Mouse (Mus musculus): ENCODE data around the gene Gm45711. TPM values are rescaled to one million over a fixed set of nuclear protein-coding genes. Genes with fewer than 3 reads are reported as not detected.
"Not testable (repeated sequence)": the region's sequence is repeated elsewhere in the genome, so short reads cannot be mapped to it uniquely, and the experiment has no call there.

Gene Gm45711
- total RNA-seq (2014; fragmentation: Nextera tagmentation) (not detected in 2 replicates), total RNA-seq (2017) (not detected in 2 replicates)

DNA sequence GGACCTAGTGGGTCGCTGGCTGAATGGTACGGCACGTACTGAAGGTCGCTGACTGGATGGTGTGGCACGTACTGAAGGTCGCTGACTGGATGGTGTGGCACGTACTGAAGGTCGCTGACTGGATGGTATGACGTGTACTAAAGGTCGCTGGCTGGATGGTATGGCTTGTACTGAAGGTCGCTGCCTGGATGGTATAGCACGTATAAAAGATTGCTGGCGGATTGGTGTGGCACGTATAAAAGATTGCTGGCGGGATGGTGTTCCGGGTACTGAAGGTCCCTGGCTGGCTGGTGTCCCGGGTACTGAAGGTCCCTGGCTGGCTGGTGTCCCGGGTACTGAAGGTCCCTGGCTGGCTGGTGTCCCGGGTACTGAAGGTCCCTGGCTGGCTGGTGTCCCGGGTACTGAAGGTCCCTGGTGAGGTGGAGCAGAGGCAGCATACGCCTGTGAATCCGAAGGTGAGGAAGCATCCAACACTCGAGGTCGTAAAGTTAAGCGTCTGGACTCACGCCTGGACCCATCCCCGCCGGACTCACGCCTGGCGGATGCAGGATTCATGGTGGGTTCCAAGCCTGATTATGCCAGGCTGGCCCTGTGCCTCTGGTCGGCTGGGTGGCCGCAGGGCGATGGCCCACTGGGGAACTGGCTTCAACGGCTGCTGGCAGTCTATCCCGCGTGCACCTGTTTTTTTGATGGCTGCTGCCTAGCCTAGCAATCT, at the start of gene Gm45711, which contains the start of gene Cmtm1:
Gene Gm45711, minus strand, starts transcription at position 641 of the 715 bp plus-strand sequence.
Gene Cmtm1, minus strand, starts transcription at position 705 of the 715 bp plus-strand sequence.
- not testable (repeated sequence) for ATAC-seq (replicated peaks; ENCODE audit: poor library complexity, severe bottlenecking)

DNA sequence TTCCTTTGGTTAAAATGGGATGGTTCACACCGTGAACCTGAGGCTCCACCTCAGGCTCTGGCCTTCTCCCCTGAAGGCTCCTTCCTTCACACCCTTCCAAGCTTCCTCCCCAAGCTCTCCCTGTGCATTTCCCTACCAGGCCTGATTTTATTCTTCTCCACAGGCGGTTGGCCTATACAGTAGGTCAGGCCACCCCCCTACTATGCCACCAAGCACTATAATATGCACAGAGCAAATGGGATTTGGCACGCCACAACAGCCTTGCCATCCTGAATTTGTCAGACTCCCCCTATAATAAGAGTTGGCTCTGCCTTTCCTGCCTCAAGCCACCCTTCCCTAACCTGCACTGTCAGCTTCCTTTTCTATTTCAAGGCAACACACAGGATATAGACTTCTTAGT, 48.8 kb upstream of the Gm45711 start:
- ATAC-seq (replicated peaks; ENCODE audit: poor library complexity, severe bottlenecking) = no peak

DNA sequence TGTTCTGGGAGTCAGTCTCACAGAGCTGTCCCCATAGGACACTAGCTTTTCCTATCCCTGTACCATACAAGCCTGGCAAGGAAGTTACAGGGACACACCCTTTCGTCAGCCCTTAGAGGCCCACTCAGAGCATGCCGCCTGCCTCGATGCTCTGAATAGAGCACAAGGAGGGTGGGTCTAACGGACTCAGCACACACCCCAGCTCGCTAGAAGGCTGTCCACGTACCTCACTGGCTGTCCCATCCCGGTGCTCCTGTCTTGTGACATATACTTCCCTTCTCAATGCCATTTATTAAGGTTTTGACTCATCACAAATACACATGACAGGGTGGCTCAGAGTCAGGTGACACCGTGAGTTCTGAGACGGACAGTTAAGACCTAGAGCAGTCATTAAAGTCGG, 44.6 kb upstream of the Gm45711 start:
- no peak for ATAC-seq (replicated peaks; ENCODE audit: poor library complexity, severe bottlenecking)

DNA sequence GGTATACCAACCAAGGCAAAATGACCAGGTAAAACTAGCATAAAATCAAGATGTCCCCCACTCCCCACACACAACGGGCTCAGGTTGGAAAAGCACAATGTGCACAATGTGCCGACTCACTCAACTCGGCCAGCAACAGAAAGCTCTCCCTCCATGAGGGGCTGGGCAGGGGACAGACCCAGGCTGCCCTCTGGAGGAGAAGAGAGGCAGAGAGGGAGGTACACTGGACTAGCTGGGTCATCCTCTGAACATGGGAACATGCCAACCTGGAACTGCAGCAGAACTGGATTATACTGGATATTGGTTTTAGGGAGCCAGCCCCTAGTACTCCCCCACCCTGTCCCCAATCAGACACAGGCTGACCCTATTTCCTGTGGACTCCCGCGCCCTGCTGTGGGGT, 43.3 kb upstream of the Gm45711 start:
- peak; percentile 75 for ATAC-seq (replicated peaks; ENCODE audit: poor library complexity, severe bottlenecking)

DNA sequence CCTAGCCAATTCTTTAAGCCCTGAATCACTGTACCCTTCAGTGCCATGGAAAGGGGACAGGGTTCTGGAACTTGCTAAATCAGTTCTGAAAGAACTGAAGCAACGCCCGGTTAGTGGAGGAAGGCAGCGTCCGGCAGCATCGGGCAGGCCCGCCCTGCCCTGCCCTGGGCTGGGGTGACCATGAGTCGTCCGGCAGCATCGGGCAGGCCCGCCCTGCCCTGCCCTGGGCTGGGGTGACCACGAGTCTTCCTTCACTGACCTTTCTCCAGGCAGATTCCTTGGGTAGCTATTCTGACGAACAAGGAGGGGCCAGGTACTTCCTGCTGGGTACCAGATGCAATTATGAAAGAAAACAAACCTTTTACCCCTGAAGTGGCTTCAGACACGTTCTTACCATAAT, 40.2 kb upstream of the Gm45711 start:
- ATAC-seq (replicated peaks; ENCODE audit: poor library complexity, severe bottlenecking) = no peak

DNA sequence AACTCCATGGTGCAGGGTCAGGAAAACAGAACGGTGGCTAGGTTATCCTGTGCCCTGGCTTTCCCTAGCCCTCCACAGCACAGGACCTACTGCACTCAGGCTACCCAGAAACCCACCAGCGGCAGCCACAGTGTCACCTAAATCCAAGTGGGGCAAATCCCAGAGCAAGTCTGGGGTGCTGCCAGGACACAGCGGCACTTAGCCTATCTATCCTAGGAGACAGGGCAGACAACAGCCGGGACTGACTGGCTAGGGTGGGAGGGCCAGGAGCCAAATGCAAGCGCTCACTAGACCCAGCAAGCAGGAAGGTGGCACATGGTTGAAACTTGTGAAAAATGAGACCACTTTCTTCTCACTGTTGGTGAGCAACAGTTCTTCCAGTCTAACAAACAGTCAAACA, 39.1 kb upstream of the Gm45711 start:
- no peak for ATAC-seq (replicated peaks; ENCODE audit: poor library complexity, severe bottlenecking)

DNA sequence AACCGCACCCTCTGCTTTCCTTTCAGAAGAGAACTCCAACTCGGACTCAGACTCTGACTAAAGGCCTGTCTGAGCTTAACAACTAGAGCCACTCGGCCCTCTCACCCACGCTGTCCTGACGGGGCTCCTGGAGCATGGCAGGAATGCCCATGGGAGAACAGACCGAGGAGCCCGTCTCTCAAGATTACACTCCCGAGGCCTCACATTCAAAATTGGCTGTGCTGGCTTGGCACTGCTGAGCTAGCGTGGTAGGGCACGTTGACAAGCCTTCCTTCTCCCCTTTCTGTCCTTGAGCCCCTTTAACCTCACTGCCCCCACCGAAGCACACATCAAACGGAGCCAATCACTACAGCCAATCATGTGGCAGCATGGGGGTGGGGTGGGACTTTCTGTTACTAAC, 36.8 kb upstream of the Gm45711 start:
- ATAC-seq (replicated peaks; ENCODE audit: poor library complexity, severe bottlenecking) = no peak

DNA sequence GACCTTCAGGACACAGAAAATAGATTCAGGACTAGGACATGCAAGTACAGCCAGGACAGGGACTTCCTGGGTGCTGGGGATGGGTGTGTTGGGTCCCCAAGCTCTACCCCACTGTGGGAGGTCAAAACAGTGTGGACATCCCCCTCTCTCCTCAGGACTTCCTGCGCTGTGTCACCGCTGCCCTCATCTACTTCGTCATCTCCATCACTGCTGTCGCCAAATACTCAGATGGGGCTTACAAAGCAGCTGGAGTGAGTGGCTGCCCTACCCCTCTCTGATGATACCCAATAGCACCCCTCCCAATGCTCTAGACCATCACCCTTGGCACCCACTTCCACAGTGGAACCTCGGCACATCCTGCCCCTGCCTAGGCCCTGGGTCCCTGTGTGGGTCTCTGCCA, 34.7 kb upstream of the Gm45711 start:
- ATAC-seq (replicated peaks; ENCODE audit: poor library complexity, severe bottlenecking) = no peak

DNA sequence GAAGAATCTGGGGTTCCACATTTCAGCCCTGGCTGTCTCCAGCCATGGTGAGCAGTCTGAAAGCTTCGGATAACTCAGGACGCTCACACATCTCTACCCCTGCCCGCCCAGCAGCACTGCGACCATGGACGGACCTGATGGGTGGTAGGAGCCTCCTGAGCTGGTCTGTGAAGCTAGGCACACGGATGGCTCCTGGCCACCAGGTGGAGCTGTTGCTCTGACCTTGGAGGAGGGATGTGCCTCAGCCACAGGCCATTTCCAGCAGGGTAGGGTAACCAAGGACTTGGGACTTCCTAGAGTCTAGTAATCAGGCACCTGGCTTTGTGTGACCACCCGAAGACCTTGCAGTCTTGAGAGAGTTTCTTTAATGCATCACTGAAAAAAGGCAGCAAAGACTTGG, 34.1 kb upstream of the Gm45711 start:
- ATAC-seq (replicated peaks; ENCODE audit: poor library complexity, severe bottlenecking) = peak; percentile 24

DNA sequence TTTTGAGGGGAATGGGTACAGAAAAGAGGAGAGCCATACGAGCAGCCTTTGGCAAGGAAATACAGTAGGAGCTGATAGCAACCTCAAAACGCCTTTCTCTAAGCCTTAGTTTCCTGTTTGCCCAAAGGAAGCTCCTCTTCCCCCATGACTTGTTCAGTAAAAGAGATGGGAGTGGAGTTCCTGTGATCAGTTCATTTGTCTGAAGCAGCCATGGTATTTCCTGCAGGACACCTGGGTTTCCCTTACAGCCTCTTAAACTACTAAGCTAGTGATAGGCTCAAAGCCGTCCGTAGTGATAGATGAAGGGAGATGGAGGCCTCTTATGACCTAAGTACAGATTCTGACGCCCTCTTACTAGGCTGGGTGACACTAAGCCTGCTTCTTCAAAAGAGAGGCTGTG, 32.5 kb upstream of the Gm45711 start:
- ATAC-seq (replicated peaks; ENCODE audit: poor library complexity, severe bottlenecking) = no peak

DNA sequence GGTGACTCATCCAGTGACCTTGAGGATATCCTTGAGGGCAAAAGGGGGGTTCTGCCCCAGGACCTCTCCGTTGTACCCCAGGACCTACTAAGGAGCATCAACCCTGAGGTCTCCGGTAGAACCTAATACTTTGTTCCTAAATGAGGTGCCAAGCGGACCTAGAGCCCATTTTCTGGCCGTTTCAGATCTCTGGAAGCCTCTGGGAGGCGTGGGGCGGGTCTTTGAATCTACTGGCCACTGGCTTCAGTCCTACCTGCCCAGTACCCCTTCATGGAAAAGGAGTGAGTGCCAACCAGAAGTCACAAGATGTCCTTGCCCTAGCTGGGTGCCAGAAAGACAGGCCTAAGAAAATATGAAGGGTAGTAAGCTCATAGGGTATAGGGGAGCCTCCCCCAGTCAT, 31.8 kb upstream of the Gm45711 start:
- no peak for ATAC-seq (replicated peaks; ENCODE audit: poor library complexity, severe bottlenecking)

DNA sequence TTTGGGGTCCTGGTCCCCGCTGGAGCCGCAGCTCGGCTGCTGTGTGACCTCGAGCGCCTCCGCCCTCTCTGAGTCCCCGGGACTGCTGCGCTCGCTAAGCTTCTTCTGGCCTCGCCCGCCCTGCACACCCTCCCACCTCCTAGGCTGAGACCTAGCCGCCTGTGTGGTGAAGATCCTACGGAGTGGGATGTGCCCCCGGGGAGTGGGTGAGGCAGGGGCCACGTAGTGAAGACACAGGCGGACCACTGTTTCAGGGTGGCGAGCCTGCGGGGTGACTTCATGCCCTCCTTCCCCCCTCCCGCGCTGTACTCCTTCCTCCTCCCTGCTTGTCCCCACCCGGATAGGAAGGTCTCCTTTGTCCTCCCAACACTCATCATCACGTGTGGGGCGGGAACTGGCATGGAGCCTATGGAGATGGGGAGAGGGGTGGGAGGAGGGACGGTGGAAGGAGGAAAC, 31.3 kb upstream of the Gm45711 start:
- ATAC-seq (replicated peaks; ENCODE audit: poor library complexity, severe bottlenecking) = peak; percentile 52

DNA sequence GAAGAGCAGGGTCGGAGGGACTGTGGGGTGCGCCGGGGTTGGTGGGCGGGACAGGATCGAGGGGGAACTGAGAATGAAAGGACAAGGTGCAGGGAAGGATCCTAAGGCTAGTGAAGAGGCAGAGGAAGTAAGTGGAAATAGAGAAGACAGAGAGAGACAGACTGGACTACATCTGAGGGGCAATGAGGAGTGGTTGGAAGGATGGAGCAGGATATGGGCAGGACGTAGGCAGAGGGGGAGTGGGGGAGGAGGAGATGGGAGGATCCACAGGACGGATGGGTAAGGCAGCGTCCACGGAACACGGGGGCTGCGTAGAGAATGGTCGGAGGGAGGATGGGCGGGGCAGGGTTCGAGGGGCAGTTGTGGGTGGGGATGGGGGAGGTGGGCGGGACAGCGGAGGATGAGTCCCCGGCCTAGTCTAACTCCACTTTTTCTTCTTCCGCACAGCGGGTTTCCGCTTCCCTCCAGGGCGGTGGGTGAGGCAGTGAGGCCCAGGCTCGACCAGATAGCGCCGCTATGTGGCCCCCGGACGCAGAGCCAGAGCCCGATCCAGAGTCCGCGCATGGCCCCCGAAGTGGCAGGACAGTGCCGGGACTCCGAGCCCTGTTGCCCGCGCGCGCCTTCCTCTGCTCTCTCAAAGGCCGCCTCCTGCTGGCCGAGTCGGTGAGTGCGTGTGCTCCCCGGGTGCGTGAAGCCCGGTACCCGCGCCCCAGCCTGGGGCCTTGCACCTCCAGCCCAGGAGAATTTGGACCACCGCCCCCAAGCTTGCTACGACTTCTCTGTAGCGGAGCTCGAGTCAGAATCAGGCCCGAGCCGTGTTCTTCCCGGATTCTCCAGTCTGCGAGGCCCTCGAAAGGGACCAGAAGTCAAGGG, 30.6 kb upstream of the Gm45711 start:
- peak; percentile 58 for ATAC-seq (replicated peaks; ENCODE audit: poor library complexity, severe bottlenecking)

DNA sequence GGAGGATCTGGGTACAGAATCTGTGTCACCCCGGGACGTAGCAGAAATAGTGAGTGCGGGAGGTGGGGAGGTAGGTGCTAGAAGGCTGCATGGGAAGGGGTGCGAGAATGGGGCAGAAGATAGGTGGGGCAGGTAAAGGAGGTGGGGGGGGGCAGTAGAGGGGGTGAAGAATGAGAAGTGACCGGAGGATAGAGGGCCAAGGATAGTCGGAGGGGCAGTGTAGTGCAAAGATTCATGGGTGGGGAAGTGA, 30.0 kb upstream of the Gm45711 start:
- no peak for ATAC-seq (replicated peaks; ENCODE audit: poor library complexity, severe bottlenecking)

DNA sequence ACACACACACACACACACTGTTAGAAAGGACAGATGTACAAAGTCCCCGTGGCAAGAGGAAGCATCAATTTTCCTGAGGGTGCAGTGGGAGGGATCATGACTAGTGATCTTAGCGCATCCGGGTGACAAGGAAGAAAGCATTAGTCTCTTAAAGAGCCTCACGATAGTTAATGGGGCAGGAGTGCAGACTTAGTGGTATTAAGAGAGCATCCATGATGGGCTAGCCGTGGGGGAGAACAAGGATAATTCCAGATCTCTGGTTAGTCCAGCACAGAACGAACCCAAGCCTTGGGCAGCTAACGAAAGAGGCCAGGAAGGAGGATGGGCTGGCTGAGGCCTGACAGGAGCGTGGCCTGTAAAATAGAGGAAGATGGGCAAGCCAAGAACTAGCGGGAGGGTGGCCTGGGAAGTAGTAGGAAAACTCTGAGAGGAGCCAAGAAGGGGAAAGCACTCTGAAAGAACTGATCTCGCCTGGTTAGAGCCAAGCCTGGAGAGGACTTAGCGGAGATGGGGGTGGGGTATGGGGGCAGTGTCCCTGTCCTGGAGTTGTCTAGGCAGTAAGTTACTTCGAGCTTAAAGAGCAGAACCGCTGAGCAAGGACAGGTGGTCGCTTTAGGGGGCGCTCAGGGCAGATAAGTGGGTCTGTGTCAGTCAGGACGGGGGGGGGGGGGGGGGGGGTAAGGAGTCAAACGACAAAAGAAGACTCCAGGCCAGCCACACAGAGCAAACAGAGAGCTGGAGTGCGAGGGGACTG, 29.5 kb upstream of the Gm45711 start, which contains the start of gene Cmtm3:
Gene Cmtm3, plus strand, starts transcription at position 182 of the 754 bp plus-strand sequence.
- ATAC-seq (replicated peaks; ENCODE audit: poor library complexity, severe bottlenecking) = no peak

DNA sequence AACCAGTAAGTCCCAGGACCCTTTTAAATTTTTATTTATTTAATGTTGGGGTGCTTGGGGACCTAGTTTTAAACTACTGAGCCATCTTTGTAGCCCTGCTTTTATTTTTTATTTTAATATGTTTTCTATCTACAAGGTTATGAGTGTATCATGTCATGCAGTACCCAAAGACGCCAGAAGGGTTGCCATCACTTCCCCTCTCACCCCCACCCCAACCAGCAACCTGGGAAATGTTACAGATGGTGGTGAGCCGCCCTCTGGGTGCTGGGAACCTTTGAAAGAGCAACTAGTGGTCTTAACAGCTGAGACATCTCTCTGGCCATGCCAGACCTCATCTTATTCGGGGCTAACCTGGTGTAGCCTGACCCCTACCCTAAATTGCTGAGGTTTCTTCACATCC, 28.0 kb upstream of the Gm45711 start:
- no peak for ATAC-seq (replicated peaks; ENCODE audit: poor library complexity, severe bottlenecking)

DNA sequence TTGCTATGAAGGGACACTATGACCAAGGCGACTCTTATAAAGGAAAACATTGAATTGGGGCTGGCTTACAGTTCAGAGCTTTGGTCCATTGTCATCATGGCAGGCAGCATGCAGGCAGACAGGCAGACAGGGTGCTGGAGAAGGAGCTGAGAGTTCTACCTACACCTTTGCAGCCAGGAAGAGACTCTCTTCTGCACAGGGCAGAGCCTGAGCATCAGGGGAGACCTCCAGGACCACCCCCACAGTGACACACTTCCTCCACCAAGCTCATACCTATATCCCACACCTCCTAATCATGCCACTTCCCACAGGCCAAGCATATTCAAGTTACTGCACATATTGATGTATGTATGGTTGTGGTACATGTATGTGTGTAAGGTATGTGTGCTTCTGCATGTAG, 26.9 kb upstream of the Gm45711 start:
- ATAC-seq (replicated peaks; ENCODE audit: poor library complexity, severe bottlenecking) = no peak

DNA sequence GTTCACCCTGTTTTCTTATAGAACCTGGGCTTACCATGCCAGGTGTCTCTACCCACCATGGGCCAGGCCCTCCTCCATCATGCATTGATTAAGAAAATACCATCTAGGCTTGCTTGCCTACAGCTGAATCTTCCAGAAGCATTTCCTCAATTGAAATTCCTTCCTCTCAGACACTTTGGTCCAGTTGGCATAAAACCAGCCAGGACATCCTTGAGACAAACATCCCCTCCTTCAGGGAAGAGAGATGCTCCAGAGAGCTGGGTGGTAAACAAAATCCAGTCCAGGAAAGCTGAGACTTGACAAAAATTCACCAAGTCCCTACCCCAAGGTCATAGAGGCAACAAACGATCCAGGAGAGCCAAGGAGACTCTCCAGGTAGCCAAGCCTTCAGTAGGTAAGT, 24.3 kb upstream of the Gm45711 start:
- no peak for ATAC-seq (replicated peaks; ENCODE audit: poor library complexity, severe bottlenecking)

DNA sequence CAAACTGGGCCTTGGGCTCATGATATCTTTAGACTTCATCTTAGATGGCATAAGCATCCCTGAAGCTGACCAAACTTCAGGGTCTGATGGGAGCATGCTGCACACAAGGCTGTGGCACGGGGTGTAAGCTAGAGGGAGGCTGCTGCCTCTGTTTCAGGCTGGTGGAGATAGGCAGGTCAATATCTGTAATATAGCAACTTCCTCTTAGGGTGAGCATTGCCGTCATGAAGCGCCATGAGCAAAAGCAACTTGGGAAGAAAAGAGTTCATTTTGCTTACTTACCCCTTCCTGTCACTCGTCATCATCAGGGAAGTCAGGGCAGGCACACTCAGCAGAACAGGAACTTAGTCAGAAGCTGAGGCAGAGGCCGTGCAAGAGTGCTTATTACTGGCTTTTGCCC, 23.9 kb upstream of the Gm45711 start:
- ATAC-seq (replicated peaks; ENCODE audit: poor library complexity, severe bottlenecking) = peak; percentile 86

DNA sequence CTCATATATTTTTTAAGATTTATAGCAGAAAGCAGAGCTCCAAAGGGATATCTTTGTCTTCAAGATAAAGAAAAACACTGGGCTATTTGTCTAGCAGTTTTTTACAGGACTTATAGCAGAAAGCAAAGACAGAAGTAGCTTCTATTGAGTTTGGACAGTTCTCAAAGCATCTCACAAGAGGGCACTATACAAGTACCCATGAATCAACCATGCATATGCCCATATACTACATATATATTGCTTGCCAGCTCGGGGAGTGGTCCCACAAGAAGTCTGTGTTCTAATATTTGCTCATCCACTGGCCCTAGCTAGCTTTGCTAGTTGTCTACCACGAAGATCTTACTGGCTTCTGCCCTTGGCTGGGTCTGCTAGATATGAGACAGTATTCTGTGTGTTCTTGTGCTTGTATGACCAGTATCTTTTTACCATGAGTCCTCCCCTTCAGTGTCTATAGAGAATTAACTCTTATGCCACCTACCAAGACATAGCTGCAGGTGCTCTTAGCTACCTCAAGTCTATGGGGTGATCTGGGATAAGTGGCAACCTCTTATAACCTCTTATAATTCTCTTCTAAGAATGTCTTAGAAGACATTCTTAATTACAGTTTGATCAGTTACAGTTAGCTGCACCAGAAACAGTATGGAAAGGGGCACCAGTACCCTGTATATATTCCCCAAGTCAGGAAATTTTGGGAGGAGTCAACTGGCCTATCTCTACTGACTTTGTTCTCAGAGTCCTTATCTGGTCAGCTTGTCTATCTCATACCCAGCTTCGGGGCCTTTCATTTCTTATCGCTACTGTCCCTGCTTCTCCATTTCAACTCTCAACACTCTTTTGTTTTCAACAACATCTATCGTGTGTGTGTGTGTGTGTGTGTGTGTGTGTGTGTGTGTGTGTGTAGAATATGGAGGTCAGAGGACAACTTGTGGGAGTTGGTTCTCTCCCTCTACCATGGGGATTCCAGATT, 23.1 kb upstream of the Gm45711 start:
- no peak for ATAC-seq (replicated peaks; ENCODE audit: poor library complexity, severe bottlenecking)

Data from granulocyte monocyte progenitor cell, adult 5-6 weeks (primary cell).